Mouse (Mus musculus): ENCODE results near the gene Marcks. TPM values are rescaled to one million over a fixed set of nuclear protein-coding genes. Genes with fewer than 3 reads are reported as not detected.

Gene Marcks
- polyA plus RNA-seq, 2 experiments from 2014 or later, result 0.69 to 1.1 TPM

Other genes with a start within 250 kb of the Marcks start
- 10 to 100 TPM; 13.4 to 17.7 TPM for gene Hdac2, start 164.4 kb downstream of the Marcks start, polyA plus RNA-seq (2017; shearing (Covaris generic))